Mouse (Mus musculus): ENCODE measurements around the gene Mtmr12. TPM values are rescaled to one million over a fixed set of nuclear protein-coding genes. Genes with fewer than 3 reads are reported as not detected.
"Not testable (repeated sequence)": the region's sequence is repeated elsewhere in the genome, so short reads cannot be mapped to it uniquely, and the experiment has no call there.

The Mtmr12 gene
- polyA plus RNA-seq, 1 experiment = 12.1 TPM

DNA sequence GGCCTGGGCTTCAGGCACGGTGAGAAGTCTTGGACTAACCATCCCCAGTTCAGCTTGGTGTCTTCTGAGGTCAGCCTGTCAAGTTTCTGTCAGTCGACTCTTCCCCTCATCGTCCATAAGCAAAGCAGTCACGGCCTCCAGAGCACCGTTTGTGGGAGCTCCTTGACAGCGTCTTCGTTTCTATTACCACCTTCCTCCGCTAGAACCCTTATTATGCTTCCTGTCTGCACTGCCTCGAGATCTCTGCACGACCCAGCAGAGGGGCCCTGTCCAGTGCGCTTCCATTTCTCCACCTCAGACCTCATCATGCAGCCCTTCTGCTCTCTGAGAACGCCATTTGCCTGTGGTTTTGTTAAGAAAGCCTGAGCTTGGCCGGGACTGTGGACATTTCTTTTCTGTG is 12.0 kb downstream of the Mtmr12 start:
- peaks cover 4% of the 10 kb centered on the region; the same call in 1 of the 2 replicates for H3K4me1 ChIP-seq (ENCODE audit: control insufficient read depth, insufficient read depth, low read length)
- H3K4me3 ChIP-seq (replicated peaks; ENCODE audit: control insufficient read depth, low read depth, low read length) = no peak overlapping the region
- WGBS = 11% methylated on average over 13 of the region's 13 CpGs
- H3K27ac ChIP-seq (ENCODE audit: control insufficient read depth, insufficient read depth, low read depth, low read length, poor library complexity) = no peak overlapping the region
- TF ChIP-seq CTCF (IDR thresholded peaks at IDR 0.05; ENCODE audit: control insufficient read depth, insufficient read depth, low read length) = no peak
- TF ChIP-seq POLR2A (IDR thresholded peaks at IDR 0.05; ENCODE audit: borderline replicate concordance, control insufficient read depth, low read depth, low read length) = no peak

DNA sequence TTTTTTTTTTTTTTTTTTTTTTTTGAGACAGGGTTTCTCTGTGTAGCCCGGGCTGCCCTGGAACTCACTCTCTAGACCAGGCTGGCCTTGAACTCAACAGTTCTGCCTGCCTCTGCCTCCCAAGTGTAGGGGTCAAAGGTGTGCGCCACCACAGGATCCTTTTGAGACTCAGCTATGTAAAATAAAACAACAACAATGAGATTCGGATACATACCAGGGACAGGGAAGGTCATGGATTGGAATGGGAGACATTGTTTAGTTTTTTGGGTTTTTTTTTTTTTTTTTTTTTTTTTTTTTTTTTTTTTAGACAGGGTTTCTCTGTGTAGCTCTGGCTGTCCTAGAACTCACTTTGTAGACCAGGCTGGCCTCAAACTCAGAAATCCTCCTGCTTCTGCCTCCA is 12.5 kb downstream of the Mtmr12 start:
- WGBS = 85% methylated on average over 3 of the region's 3 CpGs
- H3K27ac ChIP-seq (ENCODE audit: control insufficient read depth, insufficient read depth, low read depth, low read length, poor library complexity); H3K4me3 ChIP-seq (replicated peaks; ENCODE audit: control insufficient read depth, low read depth, low read length); H3K4me1 ChIP-seq (ENCODE audit: control insufficient read depth, insufficient read depth, low read length): not testable (repeated sequence)

GRCm38 (mm10) chr15:12217849-12218248 is 13.0 kb downstream of the Mtmr12 start:
- TF ChIP-seq CTCF (IDR thresholded peaks at IDR 0.05; ENCODE audit: control insufficient read depth, insufficient read depth, low read length) = no peak
- TF ChIP-seq POLR2A (IDR thresholded peaks at IDR 0.05; ENCODE audit: borderline replicate concordance, control insufficient read depth, low read depth, low read length) = no peak
- Histone ChIP-seq H3K27ac (ENCODE audit: control insufficient read depth, insufficient read depth, low read depth, low read length, poor library complexity) (no peak overlapping the region), H3K4me1 (ENCODE audit: control insufficient read depth, insufficient read depth, low read length) (peaks cover 4% of the 10 kb centered on the region; the same call in 1 of the 2 replicates), H3K4me3 (replicated peaks; ENCODE audit: control insufficient read depth, low read depth, low read length) (no peak overlapping the region)
- 73% methylated on average over 5 of the region's 5 CpGs for WGBS

DNA sequence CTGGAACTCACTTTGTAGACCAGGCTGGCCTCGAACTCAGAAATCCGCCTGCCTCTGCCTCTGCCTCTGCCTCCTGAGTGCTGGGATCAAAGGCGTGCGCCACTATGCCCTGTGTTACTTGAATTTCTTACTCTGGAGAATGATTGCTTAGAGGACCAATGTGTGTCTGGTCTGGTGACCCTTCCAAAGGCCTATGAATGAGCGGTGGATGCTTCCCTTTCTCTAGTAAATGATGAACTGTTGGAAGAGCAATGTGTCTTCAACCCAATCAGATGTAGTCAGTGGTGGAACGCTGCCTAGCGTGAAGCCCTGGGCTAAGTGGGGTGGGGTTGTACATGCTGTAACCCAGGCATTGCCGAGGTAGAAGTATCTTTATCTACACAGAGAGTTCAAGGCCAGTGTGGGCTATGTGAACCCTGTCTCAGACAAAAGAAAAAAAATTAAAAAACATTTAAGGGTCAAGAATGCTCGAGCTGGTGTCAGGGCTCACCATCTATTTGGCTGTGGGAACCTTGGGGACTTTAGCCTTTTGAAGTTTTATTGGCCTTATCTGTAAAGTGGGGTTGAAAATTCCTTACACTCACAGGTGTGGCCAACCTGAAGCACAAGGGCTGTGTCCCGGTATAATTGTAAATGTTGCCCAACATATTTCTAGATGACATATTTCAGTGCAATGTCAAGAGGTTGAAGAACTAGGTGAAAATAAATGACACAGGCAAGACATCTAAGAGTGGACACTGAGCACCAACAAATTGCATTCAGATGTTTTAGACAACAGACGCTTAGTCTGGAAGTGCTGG is 14.0 kb downstream of the Mtmr12 start:
- Histone ChIP-seq H3K4me1 (ENCODE audit: control insufficient read depth, insufficient read depth, low read length) (peaks cover 4% of the 10 kb centered on the region; the same call in 1 of the 2 replicates), H3K27ac (ENCODE audit: control insufficient read depth, insufficient read depth, low read depth, low read length, poor library complexity) (no peak overlapping the region), H3K4me3 (replicated peaks; ENCODE audit: control insufficient read depth, low read depth, low read length) (no peak overlapping the region)
- WGBS = 85% methylated on average over 11 of the region's 11 CpGs
- TF ChIP-seq CTCF (IDR thresholded peaks at IDR 0.05; ENCODE audit: control insufficient read depth, insufficient read depth, low read length) (no peak), POLR2A (IDR thresholded peaks at IDR 0.05; ENCODE audit: borderline replicate concordance, control insufficient read depth, low read depth, low read length) (no peak)

DNA sequence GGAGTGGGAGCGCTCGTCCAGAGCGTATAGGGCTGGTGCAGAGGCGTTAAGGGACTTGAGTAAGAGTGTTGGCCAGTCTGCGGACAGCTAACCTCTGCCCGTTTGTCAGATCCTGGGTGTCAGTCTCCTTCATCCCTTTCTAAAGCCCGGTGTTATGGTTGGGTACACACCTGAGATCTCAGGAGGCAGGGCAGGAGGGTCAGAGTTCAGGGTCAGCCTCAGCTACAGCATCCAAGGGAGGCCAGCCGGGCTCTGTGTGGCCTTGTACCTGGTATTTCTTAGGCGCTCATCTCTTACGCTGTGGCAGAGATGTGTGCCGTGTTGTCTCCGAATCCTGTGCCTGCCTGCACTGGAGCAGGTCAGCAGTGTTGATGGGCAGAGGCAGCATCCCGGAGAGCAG is 16.3 kb downstream of the Mtmr12 start:
- H3K27ac ChIP-seq (ENCODE audit: control insufficient read depth, insufficient read depth, low read depth, low read length, poor library complexity) = no peak overlapping the region
- no peak for TF ChIP-seq POLR2A (IDR thresholded peaks at IDR 0.05; ENCODE audit: borderline replicate concordance, control insufficient read depth, low read depth, low read length)
- no peak for TF ChIP-seq CTCF (IDR thresholded peaks at IDR 0.05; ENCODE audit: control insufficient read depth, insufficient read depth, low read length)
- 94% methylated on average over 13 of the region's 13 CpGs for WGBS
- H3K4me3 ChIP-seq (replicated peaks; ENCODE audit: control insufficient read depth, low read depth, low read length) = no peak overlapping the region
- H3K4me1 ChIP-seq (ENCODE audit: control insufficient read depth, insufficient read depth, low read length) = peaks cover 6% of the 10 kb centered on the region; the same call in 1 of the 2 replicates

GRCm38 (mm10) chr15:12222564-12223302 is 17.9 kb downstream of the Mtmr12 start:
- Histone ChIP-seq H3K27ac (ENCODE audit: control insufficient read depth, insufficient read depth, low read depth, low read length, poor library complexity) (no peak overlapping the region), H3K4me3 (replicated peaks; ENCODE audit: control insufficient read depth, low read depth, low read length) (no peak overlapping the region), H3K4me1 (ENCODE audit: control insufficient read depth, insufficient read depth, low read length) (peaks cover 2% of the 10 kb centered on the region; the same call in 1 of the 2 replicates)
- TF ChIP-seq POLR2A (IDR thresholded peaks at IDR 0.05; ENCODE audit: borderline replicate concordance, control insufficient read depth, low read depth, low read length) (no peak), CTCF (IDR thresholded peaks at IDR 0.05; ENCODE audit: control insufficient read depth, insufficient read depth, low read length) (no peak)
- 64% methylated on average over 8 of the region's 8 CpGs for WGBS

- Histone ChIP-seq H3K4me1 (ENCODE audit: control insufficient read depth, insufficient read depth, low read length) (peaks cover 2% of the 10 kb centered on the region; the same call in 1 of the 2 replicates), H3K27ac (ENCODE audit: control insufficient read depth, insufficient read depth, low read depth, low read length, poor library complexity) (no peak overlapping the region), H3K4me3 (replicated peaks; ENCODE audit: control insufficient read depth, low read depth, low read length) (no peak overlapping the region)
- WGBS = 86% methylated on average over 6 of the region's 6 CpGs
- TF ChIP-seq CTCF (IDR thresholded peaks at IDR 0.05; ENCODE audit: control insufficient read depth, insufficient read depth, low read length) (no peak), POLR2A (IDR thresholded peaks at IDR 0.05; ENCODE audit: borderline replicate concordance, control insufficient read depth, low read depth, low read length) (no peak)
Observed at GRCm38 (mm10) chr15:12223393-12223792, 18.6 kb downstream of the Mtmr12 start.

GRCm38 (mm10) chr15:12224239-12224638 is 19.4 kb downstream of the Mtmr12 start:
- no peak for TF ChIP-seq CTCF (IDR thresholded peaks at IDR 0.05; ENCODE audit: control insufficient read depth, insufficient read depth, low read length)
- TF ChIP-seq POLR2A (IDR thresholded peaks at IDR 0.05; ENCODE audit: borderline replicate concordance, control insufficient read depth, low read depth, low read length) = no peak
- Histone ChIP-seq H3K27ac (ENCODE audit: control insufficient read depth, insufficient read depth, low read depth, low read length, poor library complexity) (no peak overlapping the region), H3K4me3 (replicated peaks; ENCODE audit: control insufficient read depth, low read depth, low read length) (no peak overlapping the region), H3K4me1 (ENCODE audit: control insufficient read depth, insufficient read depth, low read length) (peaks cover 2% of the 10 kb centered on the region; the same call in 1 of the 2 replicates)
- 82% methylated on average over 2 of the region's 2 CpGs for WGBS

Measured in bone marrow, adult 2 months (tissue).